Mouse (Mus musculus) left cerebral cortex, adult 2 months (tissue): ENCODE measurements at regions not wholly inside any gene's neighbourhood (a gene's known extent, or its start where the extent isn't known, plus 50 kb on each side); places are given as distances from the start of the nearest gene placed in this dataset.
"Not testable (repeated sequence)": the region's sequence is repeated elsewhere in the genome, so short reads cannot be mapped to it uniquely, and the experiment has no call there.

Experiments used
- DNase-seq, 2 experiments: peaks; one replicate each; pipeline ENCODE4 v3.0.0; 2021 to 2022; ENCODE audit warnings: low spot score in 2 of 2, mixed read lengths in 1 of 2; ENCODE audit errors: extremely low spot score in 1 of 2
- H3K27ac ChIP-seq: fragments of 200-600 bp; 2 replicates; pipeline ENCODE4 v1.8.1; 2022
- H3K4me3 ChIP-seq: fragments of 200-600 bp; 2 replicates; pipeline ENCODE4 v1.8.1; 2022
- CTCF ChIP-seq: fragments of 200-600 bp; IDR thresholded peaks from 2 replicates; pipeline ENCODE4 v1.8.1; 2022; ENCODE audit warnings: antibody characterized with exemption, mild to moderate bottlenecking, moderate library complexity
- intact Hi-C: fragments of 180-260 bp; cut with DNase I; formaldehyde crosslinking; loops from one replicate; pipeline ENCODE4 v1.15.1; 2025

DNA sequence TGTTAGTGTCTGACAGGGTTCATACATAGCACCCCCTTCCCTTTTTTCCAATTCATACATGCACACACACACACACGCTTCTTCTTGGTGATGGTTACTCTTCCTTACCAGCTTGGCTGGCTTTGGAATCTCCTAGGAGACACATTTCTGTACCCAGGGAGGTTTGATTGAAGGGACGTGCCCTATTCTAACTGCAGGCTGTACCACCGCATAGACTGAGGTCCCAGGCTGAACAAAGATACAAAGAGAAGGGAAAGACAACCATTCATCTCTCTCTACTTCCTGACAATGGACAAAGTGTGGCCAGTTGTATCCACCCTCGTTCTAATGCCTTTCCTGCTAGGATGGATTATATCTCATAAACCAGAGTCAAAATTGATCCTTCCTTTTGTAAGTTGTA is 100.0 kb downstream of the Raet1d start:
- H3K4me3 ChIP-seq, DNase-seq, H3K27ac ChIP-seq, intact Hi-C loops: not testable (repeated sequence)

DNA sequence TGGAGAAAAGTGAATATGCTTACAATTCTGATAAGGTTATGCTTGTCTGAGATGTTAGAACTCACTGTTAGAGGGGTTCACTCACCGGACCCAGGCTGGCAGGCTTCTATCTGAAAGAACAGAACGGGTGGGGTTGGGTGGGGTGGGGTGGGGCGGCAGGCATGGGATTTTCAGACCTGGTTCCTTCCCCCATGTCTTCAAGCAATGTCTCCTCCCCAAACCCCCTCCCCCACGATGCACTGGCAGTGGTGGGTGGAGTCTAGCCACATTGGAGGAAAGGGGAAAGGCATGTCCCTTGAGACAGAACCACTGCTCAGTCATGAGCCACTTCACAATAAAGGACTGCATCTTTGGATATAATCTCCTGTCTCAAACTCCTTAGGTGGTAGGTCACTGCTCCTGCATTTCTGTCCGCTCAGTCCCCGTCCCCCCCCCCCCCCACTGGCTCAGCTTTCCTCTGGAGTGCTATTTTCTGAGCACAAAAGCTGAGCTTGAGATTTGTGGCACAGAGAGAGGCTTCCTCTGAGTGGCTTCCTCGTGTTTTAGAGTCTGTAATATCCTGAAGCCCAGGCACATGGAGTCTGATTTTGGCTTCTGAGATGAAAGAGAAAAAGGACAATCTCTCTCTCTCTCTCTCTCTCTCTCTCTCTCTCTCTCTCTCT is 100.6 kb downstream of the Raet1d start:
- intact Hi-C loops, DNase-seq, H3K27ac ChIP-seq, H3K4me3 ChIP-seq: not testable (repeated sequence)

DNA sequence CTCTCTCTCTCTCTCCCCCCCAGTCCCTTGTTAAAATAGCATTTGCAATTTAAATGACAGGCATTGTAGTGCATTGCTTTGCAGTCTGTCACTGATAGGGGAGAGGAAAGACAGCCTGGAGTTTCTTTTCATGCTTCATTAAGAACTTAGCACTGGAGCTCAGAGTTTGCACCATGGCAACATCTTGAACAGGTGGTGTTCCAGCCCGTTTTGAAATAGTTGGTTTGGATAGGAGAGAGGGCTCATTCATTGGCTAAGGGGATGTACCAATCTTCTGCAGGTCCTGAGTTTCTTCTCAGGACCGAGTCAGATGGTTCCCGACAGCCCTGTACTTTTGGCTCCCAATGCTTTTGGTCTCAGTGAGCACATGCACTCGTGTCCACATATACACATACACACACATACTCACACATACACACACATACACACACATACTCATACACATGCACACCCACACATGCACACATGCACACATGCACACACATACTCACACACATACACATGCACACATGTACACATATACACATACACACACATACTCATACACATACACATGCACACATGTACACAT is 101.2 kb downstream of the Raet1d start:
- H3K27ac ChIP-seq, H3K4me3 ChIP-seq, intact Hi-C loops, DNase-seq: not testable (repeated sequence)

DNA sequence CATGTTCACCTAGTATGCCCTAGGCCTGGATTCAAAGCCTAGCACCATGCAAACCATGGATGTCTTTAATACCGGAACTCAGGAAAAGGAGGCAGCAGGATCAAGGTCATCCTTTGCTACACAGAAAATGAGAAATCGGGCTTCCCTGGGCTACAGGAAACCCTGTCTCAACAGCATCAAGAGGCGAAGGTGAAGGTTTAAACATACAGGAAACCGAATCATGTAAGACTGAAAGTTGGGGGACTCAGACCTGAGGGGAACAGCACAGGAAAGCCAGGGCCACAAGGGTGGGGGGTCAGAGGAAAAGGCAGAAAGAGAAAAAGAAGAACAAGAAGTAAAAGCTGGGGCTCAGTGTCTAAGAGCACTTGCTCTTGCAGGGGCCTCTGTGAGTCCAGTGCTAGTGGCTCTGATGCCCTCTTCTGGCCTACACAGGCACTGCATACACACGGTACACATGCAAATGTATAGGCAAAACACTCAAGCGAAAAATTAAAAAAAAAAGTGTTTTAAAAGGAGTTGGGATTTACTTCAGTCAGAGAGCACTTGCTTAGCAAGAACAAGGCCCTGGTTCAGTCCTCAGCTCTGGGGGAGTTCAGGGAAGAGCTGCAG is 111.5 kb downstream of the Raet1d start:
- H3K27ac ChIP-seq, DNase-seq, H3K4me3 ChIP-seq: not testable (repeated sequence)
- intact Hi-C loops: loop anchor here (10.0 kb wide), 1 partner anchor 303 kb away; no protein-coding TSS in a partner anchor

DNA sequence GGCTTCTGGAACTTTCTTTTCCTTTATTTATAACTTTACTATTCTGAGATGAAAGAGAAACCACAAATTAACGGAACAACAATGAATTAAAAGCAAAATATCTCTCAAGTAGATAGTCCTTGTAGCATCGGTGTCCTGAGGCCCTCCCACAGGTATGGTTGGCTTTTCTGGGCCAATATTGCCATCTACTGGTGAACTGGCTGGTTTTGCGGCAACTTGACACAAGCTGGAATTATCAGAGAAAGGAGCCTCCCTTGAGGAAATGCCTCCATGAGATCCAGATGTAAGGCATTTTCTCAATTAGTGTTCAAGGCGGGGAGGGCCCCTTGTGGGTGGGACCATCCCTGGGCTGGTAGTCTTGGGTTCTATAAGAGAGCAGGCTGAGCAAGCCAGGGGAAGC is 119.5 kb downstream of the Raet1d start:
- TF ChIP-seq CTCF: peak; percentile 64
- not testable (repeated sequence) for H3K27ac ChIP-seq, H3K4me3 ChIP-seq
- peak; percentile 32 to 55 for DNase-seq
- intact Hi-C loops: loop anchor here (1.0 to 10.0 kb wide), 3 partner anchors 98 to 445 kb away; no protein-coding TSS in a partner anchor

DNA sequence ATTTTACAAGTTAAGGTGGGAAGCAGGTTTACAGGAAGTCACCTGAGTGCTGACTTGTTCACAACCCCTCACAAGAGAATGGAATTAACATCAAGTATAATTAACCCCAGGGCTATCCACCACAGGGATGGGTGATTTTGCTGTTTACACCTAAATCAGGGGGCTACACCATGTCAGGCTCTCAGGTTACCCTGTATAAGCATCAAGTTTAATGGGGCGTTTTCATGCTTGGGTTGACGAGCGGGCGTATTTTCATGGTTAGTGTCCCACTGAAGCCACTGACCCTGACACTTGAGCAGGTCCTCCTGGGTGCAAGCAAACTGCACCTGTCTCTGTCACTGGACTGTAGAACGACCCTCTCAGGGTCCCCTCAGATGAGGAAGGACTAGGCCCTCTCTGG is 126.7 kb downstream of the Raet1d start:
- H3K4me3 ChIP-seq, H3K27ac ChIP-seq, DNase-seq: not testable (repeated sequence)
- intact Hi-C loops: loop anchor here (1.0 kb wide), 1 partner anchor 87 kb away; no protein-coding TSS in a partner anchor

DNA sequence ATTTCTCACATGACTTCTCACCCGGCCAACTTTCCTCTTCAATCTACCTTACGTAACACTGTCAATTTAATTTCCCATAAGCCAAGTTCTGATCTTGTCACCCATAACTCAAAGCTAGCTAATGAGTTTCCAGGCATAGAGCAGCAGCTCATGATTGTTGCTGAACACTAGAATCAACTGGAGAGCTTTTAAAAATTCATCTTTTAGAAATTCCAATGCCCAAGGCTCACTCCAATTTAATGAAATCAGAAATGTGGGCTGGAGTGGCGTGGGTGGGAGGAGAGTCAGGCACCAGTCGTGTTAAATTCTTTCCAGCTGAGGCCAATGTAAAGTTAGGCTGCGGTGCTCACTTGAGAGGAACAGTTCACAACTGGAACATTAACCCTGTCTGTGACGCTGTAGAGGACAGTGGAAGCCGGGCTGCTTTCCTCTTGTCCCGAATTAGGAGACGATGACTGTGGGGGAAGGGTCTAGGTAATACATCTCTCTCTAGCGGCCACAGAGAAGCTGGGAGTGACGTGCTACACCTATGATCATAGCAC is 131.5 kb downstream of the Raet1d start:
- DNase-seq, intact Hi-C loops, H3K27ac ChIP-seq, H3K4me3 ChIP-seq: not testable (repeated sequence)

DNA sequence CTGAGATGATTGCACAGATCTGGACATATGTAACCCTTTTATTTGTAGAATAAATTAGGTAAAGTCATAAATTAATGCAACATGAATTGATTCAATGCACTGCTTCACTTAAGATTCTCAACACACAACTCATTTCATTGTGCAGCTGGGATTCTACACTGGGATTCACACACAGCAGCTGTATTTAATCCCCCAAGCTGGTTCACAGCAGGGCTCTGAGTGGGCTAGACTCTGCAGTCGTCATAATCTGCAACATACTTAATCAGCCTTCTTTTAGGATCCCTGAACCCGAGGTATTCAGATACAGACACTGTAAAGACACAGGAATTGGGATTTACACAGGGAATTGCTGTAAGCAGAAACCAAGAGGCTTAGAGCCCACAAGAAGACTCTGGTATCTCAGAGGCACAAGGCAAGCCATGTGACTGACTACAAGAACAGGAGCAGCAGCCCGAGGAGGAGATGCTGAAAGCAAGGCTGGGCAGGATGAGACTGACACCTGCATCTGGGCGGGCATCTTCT is 135.7 kb downstream of the Raet1d start:
- TF ChIP-seq CTCF: no peak
- Histone ChIP-seq H3K4me3 (no peak overlapping the region), H3K27ac (no peak overlapping the region)
- intact Hi-C loops: no loop called here
- no peak for DNase-seq
